Mouse (Mus musculus) frontal cortex, adult 2 months (tissue): ENCODE data around the gene Prss41. TPM values are rescaled to one million over a fixed set of nuclear protein-coding genes. Genes with fewer than 3 reads are reported as not detected.

Experiments used
- DNase-seq, 2 experiments: peaks; one replicate each; pipeline ENCODE4 v3.0.0; 2022; ENCODE audit warnings: low spot score in 1 of 2; ENCODE audit errors: extremely low spot score in 1 of 2
- polyA plus RNA-seq: library from polyadenylated mRNA; depleted of rRNA; stranded (reverse); fragments of >200 nt; gene quantifications from 2 replicates; pipeline ENCODE4 v1.2.3, GENCODE M21; 2012; rRNA removed

The Prss41 gene
- polyA plus RNA-seq, 1 experiment: 0.10 TPM

- DNase-seq: no peak
Measured at GRCm38 (mm10) chr17:23788973-23789372, 55.0 kb downstream of the Prss41 start.

Other genes starting within 250 kb of the Prss41 start
- 27.8 and 32.2 TPM in 2 replicates for gene Zfp13, start 244.7 kb downstream of the Prss41 start, polyA plus RNA-seq
- gene Zscan10, start 243.3 kb downstream of the Prss41 start, polyA plus RNA-seq: 0.04 TPM in 1 of 2 replicates, not detected in the other
- gene Mmp25, start 198.9 kb downstream of the Prss41 start, polyA plus RNA-seq: 0.38 and 0.40 TPM in 2 replicates
- not detected in 2 replicates for gene Bicdl2, start 183.7 kb downstream of the Prss41 start, polyA plus RNA-seq
- 114 and 144 TPM in 2 replicates for gene Hcfc1r1, start 170.6 kb downstream of the Prss41 start, polyA plus RNA-seq
- gene Thoc6, start 170.3 kb downstream of the Prss41 start, polyA plus RNA-seq: 9.1 and 11.3 TPM in 2 replicates
- 5.6 and 7.0 TPM in 2 replicates for gene Tnfrsf12a, start 166.7 kb downstream of the Prss41 start, polyA plus RNA-seq
- gene Cldn6, start 164.9 kb downstream of the Prss41 start, polyA plus RNA-seq: 0.08 and 0.17 TPM in 2 replicates
- gene Cldn9, start 160.1 kb downstream of the Prss41 start, polyA plus RNA-seq: 0.14 and 0.19 TPM in 2 replicates
- gene 1520401A03Rik, start 121.4 kb downstream of the Prss41 start, polyA plus RNA-seq: 0.13 and 0.24 TPM in 2 replicates
- 8.1 and 8.7 TPM in 2 replicates for gene Pkmyt1, start 117.8 kb downstream of the Prss41 start, polyA plus RNA-seq
- 47.2 and 49.8 TPM in 2 replicates for gene Paqr4, start 103.3 kb downstream of the Prss41 start, polyA plus RNA-seq
- gene Kremen2, start 98.3 kb downstream of the Prss41 start, polyA plus RNA-seq: 0.38 and 0.52 TPM in 2 replicates
- gene Flywch1, start 72.6 kb downstream of the Prss41 start, polyA plus RNA-seq: 208 and 231 TPM in 2 replicates
- 38.8 and 41.8 TPM in 2 replicates for gene Flywch2, start 58.1 kb downstream of the Prss41 start, polyA plus RNA-seq
- gene Srrm2, start 53.6 kb downstream of the Prss41 start, polyA plus RNA-seq: 732 and 866 TPM in 2 replicates
- 610 and 742 TPM in 2 replicates for gene Elob, start 15.0 kb downstream of the Prss41 start, polyA plus RNA-seq
- 0.16 and 1.0 TPM in 2 replicates for gene Prss33, start 8.1 kb downstream of the Prss41 start, polyA plus RNA-seq
- 0.06 and 0.10 TPM in 2 replicates for gene Prss32, start 317 bp downstream of the Prss41 start, polyA plus RNA-seq
- gene Prss21, start 23.9 kb upstream of the Prss41 start, polyA plus RNA-seq: not detected in 2 replicates
- not detected in 2 replicates for gene Dcpp1, start 36.7 kb upstream of the Prss41 start, polyA plus RNA-seq
- gene Dcpp2, start 36.7 kb upstream of the Prss41 start, polyA plus RNA-seq: not detected in 2 replicates
- gene Dcpp3, start 73.3 kb upstream of the Prss41 start, polyA plus RNA-seq: not detected in 2 replicates
- gene Sbp, start 97.5 kb upstream of the Prss41 start, polyA plus RNA-seq: not detected in 2 replicates
- gene Sbpl, start 111.1 kb upstream of the Prss41 start, polyA plus RNA-seq: not detected in 2 replicates
- 1.0 and 4.4 TPM in 2 replicates for gene Prss30, start 136.4 kb upstream of the Prss41 start, polyA plus RNA-seq
- gene Prss22, start 153.9 kb upstream of the Prss41 start, polyA plus RNA-seq: 1.4 and 1.8 TPM in 2 replicates
- not detected in 2 replicates for gene Prss27, start 194.0 kb upstream of the Prss41 start, polyA plus RNA-seq
- gene Kctd5, start 229.3 kb upstream of the Prss41 start, polyA plus RNA-seq: 29.0 and 29.8 TPM in 2 replicates